In genomic region chr6:33264388-33264787, GRCm38 (mm10) we compare ENCODE assay signal across 22 mouse cellular contexts. TPM values are rescaled to one million over a fixed set of nuclear protein-coding genes. Genes with fewer than 3 reads are reported as not detected.
DNase-seq lines count a peak whose midpoint lies in the region; ATAC-seq and TF ChIP-seq lines count a peak whose summit lies in the region.
"Had no signal": no experiment of that assay in that cellular context is flagged by ENCODE, and none has a peak within 500 bp of the region (broad histone marks: within the 10 kb centered on the region; RNA-seq: fewer than 3 reads in every experiment).

No protein-coding gene starts in this region.

- WGBS in heart, embryonic 12.5 days, result 76% methylated on average over 2 of the region's 2 CpGs
- 54% methylated on average over 2 of the region's 2 CpGs for WGBS in lung, embryonic 16.5 days
- WGBS in lung, adult 2 months, result 86% methylated on average over 2 of the region's 2 CpGs

- peak overlapping the region; percentile 29; the same call in 1 of the 2 replicates for H3K4me2 ChIP-seq in heart, embryonic 12.5 days
- no peak overlapping the region for H3K4me2 ChIP-seq in lung, embryonic 16.5 days (ENCODE audit: low read depth, low read length)
- H3K4me2 ChIP-seq: forebrain, embryonic 13.5 days; heart, embryonic 13.5 days; hindbrain, embryonic 14.5 days had no signal

- no peak overlapping the region for H3K9ac ChIP-seq in heart, embryonic 12.5 days
- H3K9ac ChIP-seq in lung, embryonic 16.5 days (ENCODE audit: low read length), result no peak overlapping the region
- H3K9ac ChIP-seq: forebrain, embryonic 13.5 days; heart, embryonic 13.5 days; hindbrain, embryonic 14.5 days had no signal

- no peaks in the 10 kb centered on the region for H3K9me3 ChIP-seq in heart, embryonic 12.5 days (replicated peaks)
- H3K9me3 ChIP-seq in lung, embryonic 16.5 days (ENCODE audit: control insufficient read depth, low read length), result no peaks in the 10 kb centered on the region
- H3K9me3 ChIP-seq: forebrain, embryonic 10.5 days; forebrain, embryonic 13.5 days; heart, embryonic 13.5 days had no signal

- no peak overlapping the region for H3K4me3 ChIP-seq in heart, embryonic 12.5 days
- no peak overlapping the region for H3K4me3 ChIP-seq in lung, embryonic 16.5 days (ENCODE audit: low read length)
- H3K4me3 ChIP-seq in lung, adult 2 months (replicated peaks; ENCODE audit: extremely low read depth, low read depth, low read length), result no peak overlapping the region
- H3K4me3 ChIP-seq: forebrain, embryonic 10.5 days; forebrain, embryonic 13.5 days; gastrocnemius, adult 2 months; heart, embryonic 13.5 days had no signal

- no peak for ATAC-seq in heart, embryonic 12.5 days (ENCODE audit: insufficient number of reproducible peaks, low FRiP score)
- peak; percentile 64 for ATAC-seq in lung, embryonic 16.5 days (ENCODE audit: low read depth)
- ATAC-seq: activated CD4-positive, CD25-positive, alpha-beta regulatory T cell, adult 4 months; forebrain, embryonic 13.5 days; forebrain, embryonic 16.5 days; hindbrain, postnatal 0 days had no signal

- no peak overlapping the region for H3K27ac ChIP-seq in heart, embryonic 12.5 days (ENCODE audit: poor library complexity, severe bottlenecking)
- H3K27ac ChIP-seq in lung, embryonic 16.5 days (ENCODE audit: low read length), result no peak overlapping the region
- H3K27ac ChIP-seq: forebrain, embryonic 10.5 days; forebrain, embryonic 13.5 days; gastrocnemius, adult 2 months; heart, embryonic 13.5 days; hindbrain, embryonic 14.5 days; hindbrain, postnatal 0 days had no signal

- no peaks in the 10 kb centered on the region for H3K27me3 ChIP-seq in heart, embryonic 12.5 days (replicated peaks)
- H3K27me3 ChIP-seq in lung, embryonic 16.5 days (ENCODE audit: control insufficient read depth, insufficient read depth, low read depth, low read length), result no peaks in the 10 kb centered on the region
- H3K27me3 ChIP-seq: forebrain, embryonic 13.5 days; heart, embryonic 13.5 days had no signal

- TF ChIP-seq POLR2A in lung, adult 2 months (IDR thresholded peaks at IDR 0.05; ENCODE audit: borderline replicate concordance, extremely low read depth, low read depth, low read length), result no peak

- peaks cover 34% of the 10 kb centered on the region for H3K4me1 ChIP-seq in heart, embryonic 12.5 days (replicated peaks)
- peaks cover 10% of the 10 kb centered on the region for H3K4me1 ChIP-seq in lung, embryonic 16.5 days (replicated peaks; ENCODE audit: control insufficient read depth, insufficient read depth, low read length)
- no peaks in the 10 kb centered on the region; the same call in none of the 2 replicates for H3K4me1 ChIP-seq in lung, adult 2 months (ENCODE audit: control insufficient read depth, insufficient read depth, low read length)
- H3K4me1 ChIP-seq: forebrain, embryonic 10.5 days had no signal

- DNase-seq in heart, adult 9 months (ENCODE audit: low spot score in 2 of 2), result no peak
- no peak for DNase-seq in lung, adult 2 months
- DNase-seq in forelimb bud, embryonic 11.5 days (ENCODE audit: low read depth, low spot score), result peak; percentile 19
- DNase-seq in right cerebral cortex, postnatal 25 days, result no peak
- DNase-seq: adrenal gland, adult 8-10 months; adrenal gland, postnatal 36 days; cerebellum, adult 18-20 months; cerebellum, adult 9-10 months; cerebellum, postnatal 14 days; gastrocnemius, adult 2 months; gastrocnemius, postnatal 14 days; heart, postnatal 14 days; heart, postnatal 4 days had no signal

- TF ChIP-seq CTCF in lung, adult 2 months (IDR thresholded peaks at IDR 0.05; ENCODE audit: insufficient read depth, low read length), result no peak

- peaks cover 28% of the 10 kb centered on the region for H3K36me3 ChIP-seq in heart, embryonic 12.5 days
- peaks cover 7% of the 10 kb centered on the region for H3K36me3 ChIP-seq in lung, embryonic 16.5 days (ENCODE audit: control insufficient read depth, insufficient read depth, low read length)

RNA-seq across cellular contexts. Expression of gene Exoc4, which starts 15.5 kb away (rescaled TPM):
- 35.8 and 40.5 TPM in 2 replicates for polyA plus RNA-seq in heart, embryonic 12.5 days (2016; fragmentation: Nextera tagmentation; extraction: Ambion mirVana)
- 36.8 and 38.7 TPM in 2 replicates for polyA plus RNA-seq in lung, embryonic 16.5 days (2015; fragmentation: Nextera tagmentation; extraction: Ambion mirVana)
- 7.1 and 11.1 TPM in 2 replicates for polyA plus RNA-seq in lung, adult 2 months (2012; rRNA removed)
